Mouse (Mus musculus) ES-E14 (cell line): ENCODE measurements around the gene Acp7.

Experiments
- CHD2 ChIP-seq: IDR thresholded peaks from 2 replicates; pipeline ENCODE4 v1.6.1; 2014; ENCODE audit warnings: mild to moderate bottlenecking, low read depth, low read length, inconsistent platforms
- HCFC1 ChIP-seq: IDR thresholded peaks from 2 replicates; pipeline ENCODE4 v1.6.1; 2012; ENCODE audit warnings: low read length, inconsistent platforms, borderline replicate concordance; ENCODE audit not compliant: insufficient read depth
- MAFK ChIP-seq: IDR thresholded peaks from 2 replicates; pipeline ENCODE4 v1.6.1; 2014; ENCODE audit warnings: mild to moderate bottlenecking, low read depth, low read length, inconsistent platforms; ENCODE audit not compliant: insufficient read depth
- ZC3H11A ChIP-seq: IDR thresholded peaks from 2 replicates; pipeline ENCODE4 v1.6.1; 2012; ENCODE audit warnings: low read depth, mild to moderate bottlenecking, inconsistent platforms, low read length, borderline replicate concordance
- ZNF384 ChIP-seq: IDR thresholded peaks from 2 replicates; pipeline ENCODE4 v1.6.1; 2012; ENCODE audit warnings: low read depth, low read length, inconsistent platforms

GRCm38 (mm10) chr7:28597642-28598446, 33.3 kb downstream of the Acp7 start, which contains the start of the genes Samd4b and Pak4:
- TF ChIP-seq HCFC1: no peak
- TF ChIP-seq MAFK: no peak
- no peak; the same call in 1 of the 2 replicates for TF ChIP-seq CHD2
- no peak for TF ChIP-seq ZNF384
- no peak for TF ChIP-seq ZC3H11A
